Mouse (Mus musculus): ENCODE measurements around the gene Ccr10. TPM values are rescaled to one million over a fixed set of nuclear protein-coding genes. Genes with fewer than 3 reads are reported as not detected.
"Not testable (repeated sequence)": the region's sequence is repeated elsewhere in the genome, so short reads cannot be mapped to it uniquely, and the experiment has no call there.

The Ccr10 gene
- polyA plus RNA-seq, 1 experiment from 2014 or later, result 0.24 TPM

- ATAC-seq (ENCODE audit: insufficient number of reproducible peaks, insufficient read depth, low FRiP score, low TSS enrichment), result no peak
- Histone ChIP-seq H3K27me3 (no peaks in the 10 kb centered on the region), H3K9ac (no peak overlapping the region), H3K27ac (no peak overlapping the region), H3K4me3 (no peak overlapping the region), H3K9me3 (no peaks in the 10 kb centered on the region), H3K4me2 (replicated peaks) (no peak overlapping the region), H3K36me3 (peaks cover 19% of the 10 kb centered on the region), H3K4me1 (no peaks in the 10 kb centered on the region)
- WGBS, result 51% methylated on average over 18 of the region's 18 CpGs
These were observed 45.0 kb downstream of the Ccr10 start for GRCm38 (mm10) chr11:101130056-101130756.

DNA sequence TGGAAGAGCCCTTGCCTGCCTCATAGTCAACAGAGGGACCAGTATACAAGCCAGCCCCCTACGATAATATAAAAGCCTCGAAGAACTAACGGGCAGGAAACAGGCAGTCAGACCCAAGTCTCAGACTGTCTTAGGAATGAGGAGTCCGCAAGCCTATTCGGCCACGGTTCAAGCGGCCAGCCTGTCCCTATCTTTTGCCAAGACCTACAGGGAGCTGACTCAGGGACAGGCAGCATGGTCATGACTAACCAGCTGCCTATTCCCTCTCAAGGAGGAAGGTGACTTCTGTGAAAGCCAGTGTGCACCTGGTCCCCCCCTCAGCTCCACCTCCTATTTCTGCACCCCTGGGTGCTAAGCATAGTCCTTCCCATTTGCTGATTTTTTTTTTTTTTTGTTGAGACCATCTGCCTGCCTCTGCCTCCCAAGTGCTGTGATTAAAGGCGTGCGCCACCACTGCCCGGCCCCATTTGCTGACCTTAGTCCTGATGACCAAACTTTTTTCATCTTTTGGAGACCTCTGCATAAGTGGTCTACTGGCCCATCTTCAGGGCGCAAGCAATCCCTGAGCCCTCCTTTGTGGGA is 46.2 kb downstream of the Ccr10 start:
- Histone ChIP-seq H3K27ac (no peak overlapping the region), H3K4me1 (no peaks in the 10 kb centered on the region), H3K27me3 (no peaks in the 10 kb centered on the region), H3K9ac (no peak overlapping the region), H3K9me3 (no peaks in the 10 kb centered on the region), H3K4me2 (replicated peaks) (no peak overlapping the region), H3K4me3 (no peak overlapping the region), H3K36me3 (peaks cover 26% of the 10 kb centered on the region)
- ATAC-seq (ENCODE audit: insufficient number of reproducible peaks, insufficient read depth, low FRiP score, low TSS enrichment), result no peak
- 83% methylated on average over 11 of the region's 11 CpGs for WGBS

GRCm38 (mm10) chr11:101127075-101127474 is 48.2 kb downstream of the Ccr10 start:
- WGBS, result 89% methylated on average over 1 of the region's 1 CpGs
- Histone ChIP-seq H3K4me1 (no peaks in the 10 kb centered on the region), H3K27me3 (no peaks in the 10 kb centered on the region), H3K27ac (no peak overlapping the region), H3K4me3 (no peak overlapping the region), H3K9ac (no peak overlapping the region), H3K9me3 (no peaks in the 10 kb centered on the region), H3K4me2 (replicated peaks) (no peak overlapping the region), H3K36me3 (peaks cover 45% of the 10 kb centered on the region)
- ATAC-seq (ENCODE audit: insufficient number of reproducible peaks, insufficient read depth, low FRiP score, low TSS enrichment), result no peak

DNA sequence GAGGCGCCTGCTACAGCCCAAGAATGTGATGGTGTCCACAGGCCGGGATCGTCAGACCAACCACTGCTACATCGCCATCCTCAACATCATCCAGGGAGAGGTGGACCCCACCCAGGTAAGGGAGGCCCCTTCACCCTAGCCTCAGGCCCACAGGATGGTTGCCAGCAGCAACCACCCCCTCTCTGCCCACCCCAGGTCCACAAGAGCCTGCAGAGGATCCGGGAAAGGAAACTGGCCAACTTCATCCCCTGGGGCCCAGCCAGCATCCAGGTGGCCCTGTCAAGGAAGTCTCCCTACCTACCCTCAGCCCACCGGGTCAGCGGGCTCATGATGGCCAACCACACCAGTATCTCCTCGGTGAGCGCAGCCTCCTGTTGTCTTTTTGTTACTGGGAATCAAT is 50.2 kb downstream of the Ccr10 start:
- H3K36me3 ChIP-seq, result peaks cover 45% of the 10 kb centered on the region

GRCm38 (mm10) chr11:101124494-101124893 is 50.7 kb downstream of the Ccr10 start:
- H3K27me3 ChIP-seq; H3K4me3 ChIP-seq; H3K4me2 ChIP-seq (replicated peaks); ATAC-seq (ENCODE audit: insufficient number of reproducible peaks, insufficient read depth, low FRiP score, low TSS enrichment); H3K27ac ChIP-seq; H3K9me3 ChIP-seq; H3K9ac ChIP-seq: not testable (repeated sequence)
- Histone ChIP-seq H3K36me3 (peaks cover 45% of the 10 kb centered on the region), H3K4me1 (peaks cover 12% of the 10 kb centered on the region)
- WGBS, result 92% methylated on average over 8 of the region's 8 CpGs

More for the DNA sequence above, 50.2 kb downstream of the Ccr10 start:
- H3K27me3 ChIP-seq; H3K9ac ChIP-seq; H3K9me3 ChIP-seq; H3K4me2 ChIP-seq (replicated peaks); H3K4me3 ChIP-seq; ATAC-seq (ENCODE audit: insufficient number of reproducible peaks, insufficient read depth, low FRiP score, low TSS enrichment); H3K27ac ChIP-seq: not testable (repeated sequence)
- peaks cover 12% of the 10 kb centered on the region for H3K4me1 ChIP-seq
- 92% methylated on average over 9 of the region's 9 CpGs for WGBS

Small RNA genes within 50 kb of the gene (microRNA-seq; reads per million reads assigned to microRNA genes)
- gene Gm27626, result not detected

Other genes with a start within 250 kb of the Ccr10 start
- gene Stat3, start 235.9 kb downstream of the Ccr10 start, polyA plus RNA-seq (2016; fragmentation: Nextera tagmentation; extraction: Ambion mirVana), result 38.4 and 39.4 TPM in 2 replicates
- 68.4 and 69.6 TPM in 2 replicates for gene Cavin1, start 204.6 kb downstream of the Ccr10 start, polyA plus RNA-seq (2016; fragmentation: Nextera tagmentation; extraction: Ambion mirVana)
- 32.8 and 33.7 TPM in 2 replicates for gene Atp6v0a1, start 166.0 kb downstream of the Ccr10 start, polyA plus RNA-seq (2016; fragmentation: Nextera tagmentation; extraction: Ambion mirVana)
- 9.4 and 9.5 TPM in 2 replicates for gene Naglu, start 105.4 kb downstream of the Ccr10 start, polyA plus RNA-seq (2016; fragmentation: Nextera tagmentation; extraction: Ambion mirVana)
- gene Hsd17b1, start 97.0 kb downstream of the Ccr10 start, polyA plus RNA-seq (2016; fragmentation: Nextera tagmentation; extraction: Ambion mirVana), result 0.15 TPM in 1 of 2 replicates, not detected in the other
- gene Coasy, start 92.9 kb downstream of the Ccr10 start, polyA plus RNA-seq (2016; fragmentation: Nextera tagmentation; extraction: Ambion mirVana), result 43.4 and 45.6 TPM in 2 replicates
- gene Mlx, start 88.2 kb downstream of the Ccr10 start, polyA plus RNA-seq (2016; fragmentation: Nextera tagmentation; extraction: Ambion mirVana), result 37.8 and 42.8 TPM in 2 replicates
- gene Psmc3ip, start 80.0 kb downstream of the Ccr10 start, polyA plus RNA-seq (2016; fragmentation: Nextera tagmentation; extraction: Ambion mirVana), result 45.7 and 46.0 TPM in 2 replicates
- 17.0 and 18.6 TPM in 2 replicates for gene Retreg3, start 55.5 kb downstream of the Ccr10 start, polyA plus RNA-seq (2016; fragmentation: Nextera tagmentation; extraction: Ambion mirVana)
- 81.7 and 83.6 TPM in 2 replicates for gene Tubg1, start 55.5 kb downstream of the Ccr10 start, polyA plus RNA-seq (2016; fragmentation: Nextera tagmentation; extraction: Ambion mirVana)
- gene Tubg2, start 19.5 kb downstream of the Ccr10 start, polyA plus RNA-seq (2016; fragmentation: Nextera tagmentation; extraction: Ambion mirVana), result 9.4 and 10.8 TPM in 2 replicates
- gene Cntnap1, start 4.9 kb downstream of the Ccr10 start, polyA plus RNA-seq (2016; fragmentation: Nextera tagmentation; extraction: Ambion mirVana), result 0.50 and 0.60 TPM in 2 replicates
- 10.3 and 11.9 TPM in 2 replicates for gene Plekhh3, start 4.1 kb downstream of the Ccr10 start, polyA plus RNA-seq (2016; fragmentation: Nextera tagmentation; extraction: Ambion mirVana)
- 15.6 and 17.3 TPM in 2 replicates for gene Ezh1, start 51.0 kb upstream of the Ccr10 start, polyA plus RNA-seq (2016; fragmentation: Nextera tagmentation; extraction: Ambion mirVana)
- gene Ramp2, start 70.6 kb upstream of the Ccr10 start, polyA plus RNA-seq (2016; fragmentation: Nextera tagmentation; extraction: Ambion mirVana), result 80.2 and 86.9 TPM in 2 replicates
- gene Vps25, start 78.3 kb upstream of the Ccr10 start, polyA plus RNA-seq (2016; fragmentation: Nextera tagmentation; extraction: Ambion mirVana), result 93.6 and 99.3 TPM in 2 replicates
- 7.7 and 8.0 TPM in 2 replicates for gene Wnk4, start 85.1 kb upstream of the Ccr10 start, polyA plus RNA-seq (2016; fragmentation: Nextera tagmentation; extraction: Ambion mirVana)
- 1.4 and 2.0 TPM in 2 replicates for gene Cntd1, start 103.6 kb upstream of the Ccr10 start, polyA plus RNA-seq (2016; fragmentation: Nextera tagmentation; extraction: Ambion mirVana)
- gene Coa3, start 103.7 kb upstream of the Ccr10 start, polyA plus RNA-seq (2016; fragmentation: Nextera tagmentation; extraction: Ambion mirVana), result 201 and 209 TPM in 2 replicates
- gene Becn1, start 126.8 kb upstream of the Ccr10 start, polyA plus RNA-seq (2016; fragmentation: Nextera tagmentation; extraction: Ambion mirVana), result 131 and 137 TPM in 2 replicates
- 163 and 172 TPM in 2 replicates for gene Psme3, start 140.8 kb upstream of the Ccr10 start, polyA plus RNA-seq (2016; fragmentation: Nextera tagmentation; extraction: Ambion mirVana)
- 1.8 and 2.4 TPM in 2 replicates for gene Aoc2, start 149.6 kb upstream of the Ccr10 start, polyA plus RNA-seq (2016; fragmentation: Nextera tagmentation; extraction: Ambion mirVana)
- 0.04 TPM in 1 of 2 replicates, not detected in the other for gene Aoc3, start 155.2 kb upstream of the Ccr10 start, polyA plus RNA-seq (2016; fragmentation: Nextera tagmentation; extraction: Ambion mirVana)
- gene G6pc, start 192.1 kb upstream of the Ccr10 start, polyA plus RNA-seq (2016; fragmentation: Nextera tagmentation; extraction: Ambion mirVana), result not detected in 2 replicates
- 86.3 and 86.5 TPM in 2 replicates for gene Aarsd1, start 242.2 kb upstream of the Ccr10 start, polyA plus RNA-seq (2016; fragmentation: Nextera tagmentation; extraction: Ambion mirVana)
- gene Gm27029, start 249.4 kb upstream of the Ccr10 start, polyA plus RNA-seq (2016; fragmentation: Nextera tagmentation; extraction: Ambion mirVana), result 9.6 and 9.9 TPM in 2 replicates
- 22.5 and 23.0 TPM in 2 replicates for gene Rundc1, start 249.6 kb upstream of the Ccr10 start, polyA plus RNA-seq (2016; fragmentation: Nextera tagmentation; extraction: Ambion mirVana)
- gene Ptges3l, start 249.9 kb upstream of the Ccr10 start, polyA plus RNA-seq (2016; fragmentation: Nextera tagmentation; extraction: Ambion mirVana), result 7.4 and 9.1 TPM in 2 replicates

Measured in embryonic facial prominence, embryonic 12.5 days (tissue).